Mouse (Mus musculus) intestine, postnatal 0 days (tissue): ENCODE measurements around the gene Tmem120b. TPM values are rescaled to one million over a fixed set of nuclear protein-coding genes. Genes with fewer than 3 reads are reported as not detected.

Experiments used
- ATAC-seq: fragments of 200-750 bp; cut with Nextera tagmentation; 2 replicates; pipeline ENCODE4 v1.8.0; 2017; ENCODE audit warnings: mild to moderate bottlenecking, moderate TSS enrichment, moderate library complexity
- H3K27ac ChIP-seq: fragments of 300-500 bp; sonication (generic); 2 replicates; pipeline ENCODE4 v1.5.1; 2014; ENCODE audit warnings: mild to moderate bottlenecking, low read depth, low read length, moderate library complexity
- H3K27me3 ChIP-seq: fragments of 300-500 bp; sonication (generic); replicated peaks from 2 replicates; pipeline ENCODE4 v1.6.1; 2014; ENCODE audit warnings: low read length, mixed read lengths; ENCODE audit not compliant: control insufficient read depth, insufficient read depth
- H3K36me3 ChIP-seq: fragments of 300-500 bp; sonication (generic); 2 replicates; pipeline ENCODE4 v1.6.1; 2014; ENCODE audit warnings: mild to moderate bottlenecking, moderate library complexity; ENCODE audit not compliant: control insufficient read depth, insufficient read depth
- H3K4me1 ChIP-seq: fragments of 300-500 bp; sonication (generic); replicated peaks from 2 replicates; pipeline ENCODE4 v1.6.1; 2014; ENCODE audit warnings: antibody characterized with exemption, low read length, mixed read lengths; ENCODE audit not compliant: control insufficient read depth, insufficient read depth
- H3K4me2 ChIP-seq: fragments of 300-500 bp; sonication (generic); replicated peaks from 2 replicates; pipeline ENCODE4 v1.6.1; 2014; ENCODE audit warnings: low read depth, mild to moderate bottlenecking, moderate library complexity
- H3K4me3 ChIP-seq: fragments of 300-500 bp; sonication (generic); 2 replicates; pipeline ENCODE4 v1.5.1; 2014; ENCODE audit warnings: low read depth, low read length
- H3K9ac ChIP-seq: fragments of 300-500 bp; sonication (generic); 2 replicates; pipeline ENCODE4 v1.6.1; 2014; ENCODE audit warnings: mild to moderate bottlenecking, low read depth, low read length
- H3K9me3 ChIP-seq: fragments of 300-500 bp; sonication (generic); 2 replicates; pipeline ENCODE4 v1.6.1; 2016; ENCODE audit warnings: mixed run types; ENCODE audit not compliant: control insufficient read depth
- CTCF ChIP-seq: sonication (generic); IDR thresholded peaks from 2 replicates; pipeline ENCODE4 v1.5.1; 2016; ENCODE audit warnings: low read depth, mild to moderate bottlenecking, control low read depth, antibody characterized with exemption, moderate library complexity
- WGBS: fragments of 180-500 bp; shearing (Covaris S2); extraction: QIAGEN DNeasy Blood & Tissue Kit; methylation state at CpG from one replicate; pipeline ENCODE4 v1.1.7; 2014; 5-methylcytosine and 5-hydroxymethylcytosine counted together
- polyA plus RNA-seq: library from polyadenylated mRNA; unstranded; fragments of >200 nt; fragmentation: Nextera tagmentation; extraction: Ambion mirVana; gene quantifications from 2 replicates; pipeline ENCODE4 v1.2.1, GENCODE M21; 2015

The Tmem120b gene
- polyA plus RNA-seq, 1 experiment from 2014 or later, result 3.2 TPM

DNA sequence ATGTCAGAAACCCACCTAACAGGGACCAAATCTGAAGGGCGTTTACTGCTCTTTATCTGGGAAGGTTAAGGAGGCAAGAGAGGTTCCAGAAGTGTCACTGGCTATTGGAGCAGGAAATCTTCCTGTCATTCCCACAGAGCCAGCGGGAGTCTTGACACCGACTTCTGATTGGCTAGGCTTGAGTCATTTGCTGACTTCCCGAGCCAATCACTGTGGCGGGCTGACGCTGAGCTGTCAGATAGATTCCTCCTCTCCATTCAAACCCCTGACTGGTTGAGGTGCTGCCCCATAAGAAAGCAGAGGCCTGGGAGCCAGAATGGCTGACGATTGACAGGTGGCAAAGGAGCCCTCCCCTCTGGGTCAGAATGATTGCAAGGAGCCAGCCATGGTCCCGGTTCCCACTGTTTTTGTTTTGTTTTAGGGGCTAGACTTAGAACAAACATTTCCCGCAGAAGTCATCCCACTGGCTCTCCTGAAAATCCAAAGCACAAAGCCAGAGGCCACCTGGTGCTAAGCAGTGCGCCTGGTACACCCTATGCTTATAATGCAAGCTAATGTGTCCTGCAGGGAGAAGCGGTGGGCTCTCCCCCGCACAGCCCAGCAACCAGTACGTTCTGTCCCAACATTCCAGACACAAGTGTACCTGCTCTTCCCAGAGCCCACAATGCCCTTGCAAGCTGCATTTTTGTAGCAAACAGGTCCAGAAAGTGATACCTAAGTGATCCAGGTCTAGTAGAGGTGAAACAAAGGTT lies 41.4 kb downstream of the Tmem120b start:
- Histone ChIP-seq H3K27me3 (no peaks in the 10 kb centered on the region), H3K36me3 (no peaks in the 10 kb centered on the region), H3K4me3 (no peak overlapping the region), H3K4me1 (no peaks in the 10 kb centered on the region), H3K9me3 (no peaks in the 10 kb centered on the region), H3K9ac (no peak overlapping the region), H3K4me2 (peak overlapping the region; percentile 51; the same call in 1 of the 2 replicates), H3K27ac (no peak overlapping the region)
- TF ChIP-seq CTCF, result no peak
- 39% methylated on average over 13 of the region's 13 CpGs for WGBS
- no peak; the same call in 1 of the 2 replicates for ATAC-seq

DNA sequence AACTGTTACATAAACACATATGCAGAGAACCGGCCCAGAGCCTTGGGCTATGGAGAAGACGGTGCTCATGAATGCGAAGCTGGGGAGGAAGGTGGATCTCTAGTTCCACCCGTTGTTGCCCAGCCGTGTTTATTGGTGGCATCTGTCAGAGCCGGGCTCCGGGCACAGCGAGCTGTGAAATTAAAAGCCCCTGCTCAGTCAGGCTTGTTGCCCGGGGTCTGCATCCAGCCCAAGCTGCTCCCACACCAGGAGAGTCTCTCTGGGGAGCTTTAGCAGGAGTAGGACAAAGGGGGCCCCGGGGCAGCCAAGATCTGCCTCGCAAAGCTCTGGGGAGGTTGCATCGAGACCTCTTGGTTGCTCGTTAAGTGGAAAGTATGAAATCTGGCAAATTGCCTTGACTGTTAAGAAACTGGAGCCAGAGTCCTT lies 42.1 kb downstream of the Tmem120b start:
- Histone ChIP-seq H3K4me1 (no peaks in the 10 kb centered on the region), H3K9me3 (no peaks in the 10 kb centered on the region), H3K4me2 (no peak overlapping the region), H3K9ac (no peak overlapping the region), H3K4me3 (no peak overlapping the region), H3K27ac (no peak overlapping the region), H3K27me3 (no peaks in the 10 kb centered on the region), H3K36me3 (no peaks in the 10 kb centered on the region)
- TF ChIP-seq CTCF, result no peak
- ATAC-seq, result no peak
- WGBS, result 69% methylated on average over 13 of the region's 13 CpGs

DNA sequence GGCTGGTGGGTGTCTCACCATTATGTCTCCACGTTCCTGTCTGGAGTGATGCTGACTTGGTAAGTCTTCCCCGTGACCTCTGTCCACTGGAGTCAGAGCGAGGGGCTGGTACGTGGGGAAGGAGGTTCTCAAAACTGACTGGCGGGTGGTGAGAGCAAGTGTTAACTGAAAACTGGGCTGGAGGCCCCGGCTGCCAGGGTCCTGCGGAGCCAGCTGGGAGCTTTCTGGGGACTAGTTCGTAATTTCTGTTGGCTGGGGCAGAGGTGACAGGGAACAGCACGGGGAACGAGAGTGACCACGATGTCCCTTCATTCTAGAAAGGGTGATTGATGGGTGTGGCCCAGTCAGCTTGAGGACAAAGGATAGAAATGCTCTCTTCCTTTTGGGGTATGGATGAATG lies 45.9 kb downstream of the Tmem120b start:
- Histone ChIP-seq H3K36me3 (peaks cover 3% of the 10 kb centered on the region; the same call in 1 of the 2 replicates), H3K27ac (no peak overlapping the region), H3K9ac (no peak overlapping the region), H3K4me2 (no peak overlapping the region), H3K4me3 (no peak overlapping the region), H3K4me1 (no peaks in the 10 kb centered on the region), H3K9me3 (no peaks in the 10 kb centered on the region), H3K27me3 (no peaks in the 10 kb centered on the region)
- no peak for ATAC-seq
- TF ChIP-seq CTCF, result no peak
- WGBS, result 68% methylated on average over 11 of the region's 11 CpGs

DNA sequence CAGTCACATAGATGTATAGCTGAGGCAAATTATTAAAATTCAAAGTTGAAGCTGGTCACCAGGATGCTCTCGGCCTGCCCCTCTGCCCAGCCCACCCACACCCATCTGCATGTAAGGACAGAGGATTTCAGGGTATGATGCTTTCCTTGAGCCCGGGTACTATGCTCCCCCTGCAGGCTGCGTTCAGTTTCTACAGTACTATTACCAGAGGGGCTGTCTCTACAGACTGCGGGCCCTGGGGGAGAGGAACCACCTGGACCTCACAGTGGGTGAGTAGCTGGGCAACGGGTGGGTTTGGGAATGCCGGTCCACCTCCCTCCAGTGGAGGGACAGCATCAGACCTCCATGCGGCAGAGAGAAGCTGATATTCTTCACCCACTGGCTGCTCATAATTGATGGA lies 46.7 kb downstream of the Tmem120b start:
- Histone ChIP-seq H3K4me1 (no peaks in the 10 kb centered on the region), H3K9me3 (no peaks in the 10 kb centered on the region), H3K4me2 (no peak overlapping the region), H3K4me3 (no peak overlapping the region), H3K27me3 (no peaks in the 10 kb centered on the region), H3K9ac (no peak overlapping the region), H3K27ac (no peak overlapping the region), H3K36me3 (peaks cover 3% of the 10 kb centered on the region; the same call in 1 of the 2 replicates)
- peak; percentile 70 for TF ChIP-seq CTCF
- ATAC-seq, result no peak
- 37% methylated on average over 7 of the region's 7 CpGs for WGBS

DNA sequence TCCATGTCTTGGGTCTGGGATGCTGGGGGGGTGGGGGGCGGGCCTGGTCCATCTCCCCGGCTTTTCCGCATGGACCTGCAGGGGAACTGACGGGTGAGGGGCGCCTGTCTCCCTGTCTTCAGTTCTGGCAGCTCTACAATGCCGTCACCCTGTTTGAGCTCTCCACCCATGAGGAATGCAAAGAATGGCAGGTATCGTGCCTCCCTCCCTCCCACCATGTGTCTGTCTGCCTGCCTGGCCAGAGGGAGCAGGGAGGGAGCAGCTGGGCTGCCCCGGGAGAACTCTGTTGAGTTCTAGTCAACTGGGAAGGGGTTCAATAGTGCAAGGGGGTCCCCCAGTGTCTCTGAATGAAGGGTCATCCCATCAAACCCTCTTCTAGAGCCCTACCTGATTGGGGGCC lies 47.9 kb downstream of the Tmem120b start:
- H3K9me3 ChIP-seq, result no peaks in the 10 kb centered on the region
- no peaks in the 10 kb centered on the region for H3K27me3 ChIP-seq
- no peak overlapping the region for H3K4me3 ChIP-seq
- 69% methylated on average over 8 of the region's 8 CpGs for WGBS
- H3K27ac ChIP-seq, result no peak overlapping the region
- no peak overlapping the region for H3K4me2 ChIP-seq
- peaks cover 3% of the 10 kb centered on the region; the same call in 1 of the 2 replicates for H3K36me3 ChIP-seq
- no peak overlapping the region for H3K9ac ChIP-seq
- no peaks in the 10 kb centered on the region for H3K4me1 ChIP-seq
- TF ChIP-seq CTCF, result no peak
- no peak for ATAC-seq

DNA sequence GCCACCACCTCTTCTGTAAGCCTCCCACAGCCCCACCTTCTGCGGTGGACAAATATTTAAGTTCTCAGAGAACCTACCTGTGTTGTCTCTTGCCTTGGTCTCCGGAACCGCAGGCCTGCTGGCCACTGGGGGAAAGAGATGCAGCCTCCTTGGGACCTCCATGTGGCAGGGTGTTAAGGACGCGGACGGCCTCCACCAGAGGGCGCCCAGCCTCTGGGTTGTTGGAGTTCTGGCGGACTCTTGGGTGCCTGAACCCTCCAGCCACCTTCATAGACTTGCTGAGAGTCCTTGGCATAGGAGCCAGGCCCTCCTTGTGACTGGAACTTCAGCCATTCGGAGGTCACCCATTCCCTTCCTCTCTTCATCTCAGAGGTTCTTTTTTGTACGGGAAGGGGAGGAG lies 49.0 kb downstream of the Tmem120b start:
- no peaks in the 10 kb centered on the region for H3K9me3 ChIP-seq
- H3K27ac ChIP-seq, result no peak overlapping the region
- no peak overlapping the region for H3K4me3 ChIP-seq
- H3K4me1 ChIP-seq, result no peaks in the 10 kb centered on the region
- no peak overlapping the region for H3K4me2 ChIP-seq
- 17% methylated on average over 10 of the region's 10 CpGs for WGBS
- no peaks in the 10 kb centered on the region for H3K27me3 ChIP-seq
- peak; percentile 50; the same call in 1 of the 2 replicates for ATAC-seq
- H3K9ac ChIP-seq, result no peak overlapping the region
- peak; percentile 94 for TF ChIP-seq CTCF
- H3K36me3 ChIP-seq, result peaks cover 3% of the 10 kb centered on the region; the same call in 1 of the 2 replicates
